Mouse (Mus musculus): ENCODE measurements around the gene Cdkn2c.

- TF ChIP-seq CTCF (IDR thresholded peaks at IDR 0.05; ENCODE audit: insufficient read depth, low read depth, low read length) (no peak), POLR2A (IDR thresholded peaks at IDR 0.05; ENCODE audit: insufficient read depth, low read depth, low read length) (no peak)
These were observed 16.6 kb upstream of the Cdkn2c start for GRCm38 (mm10) chr4:109683561-109683960.

Data from olfactory bulb, adult 2 months (tissue).